Mouse (Mus musculus) A20 (cell line): ENCODE data around the gene Tmem45a.
"Not testable (repeated sequence)": the region's sequence is repeated elsewhere in the genome, so short reads cannot be mapped to it uniquely, and the experiment has no call there.

ENCODE experiments used
- DNase-seq: peaks from one replicate; pipeline ENCODE4 v3.0.0-alpha.2; 2011; ENCODE audit warnings: low read depth, low spot score

Gene Tmem45a

DNA sequence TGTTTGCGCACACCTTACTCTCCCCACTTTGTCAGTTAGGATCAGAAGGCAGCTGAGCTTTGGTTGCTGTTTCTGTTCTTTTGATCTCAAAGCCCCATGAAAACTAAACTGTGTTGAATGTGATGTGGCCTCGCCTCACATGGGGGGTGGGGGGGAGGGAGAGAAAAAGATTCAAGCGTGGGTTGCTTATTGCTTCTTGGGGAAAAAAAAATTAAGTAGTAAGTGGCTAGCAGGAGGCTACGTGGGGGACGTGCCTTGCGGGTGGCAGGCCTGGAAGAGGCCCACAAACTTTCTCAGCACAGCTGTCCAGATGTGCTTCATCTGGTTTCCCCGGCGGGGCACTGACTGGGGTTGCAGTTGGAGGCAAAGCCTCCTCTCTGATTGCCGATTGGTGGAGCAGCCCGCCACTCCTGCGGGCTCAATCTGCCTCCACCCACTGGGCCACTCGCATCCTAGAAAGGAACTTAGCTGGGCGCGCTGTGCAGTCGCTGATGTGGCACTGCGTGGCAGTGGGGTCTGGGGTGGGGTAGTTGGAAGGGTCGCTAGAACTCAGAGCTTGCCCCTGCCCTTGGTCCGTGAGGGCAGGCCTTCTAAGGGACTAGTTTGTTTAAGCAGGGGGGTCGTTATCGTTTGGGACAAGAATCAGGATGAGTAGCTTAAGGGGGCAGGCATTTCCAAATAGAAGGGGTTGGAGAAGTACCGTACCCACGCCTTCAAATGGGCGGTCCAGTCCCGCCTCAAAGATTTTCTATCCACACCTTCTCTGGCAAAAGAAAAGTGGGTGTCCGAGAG is at the start of gene Tmem45a:
TSS of gene Tmem45a (minus strand) at position 343 of the 792 bp plus-strand sequence.
- DNase-seq = no peak

GRCm38 (mm10) chr16:56928023-56928422 is 42.1 kb upstream of the Tmem45a start, which contains the start of gene Lnp1:
Gene Lnp1 (minus strand): TSS chr16:56928061.
- DNase-seq = no peak

DNA sequence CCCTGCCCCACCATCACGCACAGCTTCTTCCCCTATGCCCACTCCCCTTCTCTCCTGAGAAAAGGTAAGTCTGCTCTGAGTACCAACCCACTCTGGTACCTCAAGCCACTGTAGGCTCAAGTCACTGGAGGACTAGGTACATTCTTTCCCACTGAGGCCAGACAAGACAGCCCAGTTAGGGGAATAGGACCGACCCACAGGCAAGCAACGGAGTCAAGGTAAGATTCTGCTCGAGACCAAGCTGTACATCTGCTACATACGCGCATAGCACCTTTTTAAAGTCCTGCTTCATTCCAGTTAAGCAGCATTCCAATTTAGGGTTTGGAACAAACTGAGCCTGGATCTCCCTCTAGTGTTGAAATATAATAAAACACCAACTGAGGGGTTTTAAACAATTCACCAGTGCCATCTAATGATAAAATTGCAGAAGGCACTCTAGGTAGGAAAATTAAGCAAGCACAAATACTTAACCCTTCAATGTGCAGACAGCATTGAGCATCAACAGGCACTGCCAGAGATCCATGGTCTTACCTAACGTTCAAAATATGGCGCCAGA is 34.2 kb upstream of the Tmem45a start:
- DNase-seq = peak; percentile 46

DNA sequence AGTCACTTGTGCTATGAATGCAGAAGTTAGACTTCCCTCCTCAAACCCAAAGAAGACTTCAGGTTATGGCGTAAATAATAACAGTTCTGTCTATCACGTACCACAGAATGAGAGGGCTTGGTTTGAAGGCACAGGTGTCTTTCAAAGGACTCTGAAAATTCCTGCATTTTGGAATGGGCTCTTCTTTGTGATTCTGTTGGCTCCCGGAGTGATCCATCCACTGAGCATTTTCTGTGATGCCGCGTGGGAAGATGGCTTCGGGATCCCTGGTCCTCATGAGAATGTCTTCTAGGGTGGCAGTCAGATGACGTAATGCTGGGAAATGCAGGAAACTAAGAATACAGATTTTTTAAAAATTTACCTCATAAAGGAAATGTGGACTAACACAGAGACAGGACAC is 31.3 kb upstream of the Tmem45a start:
- DNase-seq = no peak

- no peak for DNase-seq
Observed at GRCm38 (mm10) chr16:56908986-56909385, 23.0 kb upstream of the Tmem45a start.

- DNase-seq = not testable (repeated sequence)
Observed at GRCm38 (mm10) chr16:56902206-56902605, 16.2 kb upstream of the Tmem45a start.

- no peak for DNase-seq
Observed at GRCm38 (mm10) chr16:56891583-56891982, 5.6 kb upstream of the Tmem45a start.

GRCm38 (mm10) chr16:56886616-56887116 is 700 bp upstream of the Tmem45a start:
- no peak for DNase-seq

- DNase-seq = no peak
Observed at GRCm38 (mm10) chr16:56884811-56885210, 1.2 kb downstream of the Tmem45a start.

GRCm38 (mm10) chr16:56873410-56873809 is 12.6 kb downstream of the Tmem45a start:
- DNase-seq = no peak

- no peak for DNase-seq
Observed at GRCm38 (mm10) chr16:56870458-56870857, 15.5 kb downstream of the Tmem45a start.

- DNase-seq = no peak
Observed at GRCm38 (mm10) chr16:56868361-56868760, 17.6 kb downstream of the Tmem45a start.

- DNase-seq = no peak
Observed at GRCm38 (mm10) chr16:56867591-56867990, 18.4 kb downstream of the Tmem45a start.

GRCm38 (mm10) chr16:56852841-56853587 is 33.0 kb downstream of the Tmem45a start:
- no peak for DNase-seq

DNA sequence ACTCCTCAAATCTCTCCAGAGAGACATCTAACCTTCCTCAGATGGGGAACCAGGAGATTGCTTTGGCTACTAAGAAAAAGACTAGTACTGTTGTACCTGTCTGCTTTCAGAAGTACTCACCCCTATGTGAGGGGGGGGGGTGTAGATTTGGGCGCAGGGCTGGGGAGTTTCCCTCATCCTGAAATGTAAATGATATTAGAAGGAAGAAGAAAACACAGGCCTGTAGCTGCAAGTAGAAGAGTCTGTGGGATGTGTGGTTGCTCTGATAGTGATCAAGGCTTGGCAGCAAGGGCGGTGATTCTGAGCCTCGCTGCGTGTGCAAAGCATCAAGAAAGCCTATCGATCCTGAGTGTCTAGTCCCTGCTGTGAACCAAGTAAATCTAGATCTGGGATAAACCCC is 43.0 kb downstream of the Tmem45a start:
- no peak for DNase-seq

GRCm38 (mm10) chr16:56833312-56833711 is 52.7 kb downstream of the Tmem45a start:
- no peak for DNase-seq

DNA sequence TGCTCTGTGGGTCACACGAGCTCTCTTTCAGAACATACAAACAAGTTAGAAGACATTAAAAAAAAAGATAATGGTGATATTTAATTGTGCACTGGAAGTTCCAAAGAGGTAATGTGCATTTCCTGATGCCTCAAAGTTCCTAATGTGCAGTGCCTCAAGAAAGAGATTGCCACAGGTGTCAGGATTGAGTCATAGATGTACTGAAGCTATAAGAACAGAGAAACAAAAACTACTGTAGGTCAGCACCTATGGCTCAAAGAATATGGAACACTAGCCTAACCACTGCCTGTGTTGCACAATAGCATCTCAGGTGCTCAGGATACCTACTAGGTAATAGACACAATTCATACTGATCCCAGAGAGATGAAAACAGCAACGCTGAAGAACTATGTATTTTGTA is 54.0 kb downstream of the Tmem45a start:
- DNase-seq = no peak

GRCm38 (mm10) chr16:56801370-56802109 is 84.4 kb downstream of the Tmem45a start:
- no peak for DNase-seq

GRCm38 (mm10) chr16:56800946-56801345 is 85.0 kb downstream of the Tmem45a start:
- DNase-seq = no peak

DNA sequence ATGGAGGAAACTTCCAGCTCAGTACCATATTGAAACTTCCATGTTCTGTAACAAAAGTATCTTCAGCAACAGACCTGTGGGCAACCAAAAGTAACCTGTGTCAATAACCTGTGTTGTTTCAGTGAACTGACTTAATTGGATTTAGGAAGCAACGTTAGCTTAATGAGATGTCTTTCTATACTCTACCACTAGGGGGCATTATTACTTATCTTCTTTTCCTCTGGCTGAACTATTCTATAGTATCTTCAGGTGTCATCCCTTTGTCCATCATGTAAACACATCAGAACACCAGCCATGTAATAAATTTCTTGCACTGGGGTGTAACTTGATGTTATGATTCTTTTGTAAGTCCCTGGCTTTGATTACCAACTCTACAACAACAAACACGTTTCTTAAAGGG is 85.5 kb downstream of the Tmem45a start:
- DNase-seq = peak; percentile 41

- no peak for DNase-seq
Observed at GRCm38 (mm10) chr16:56799541-56800029, 86.4 kb downstream of the Tmem45a start.
